Mouse (Mus musculus): ENCODE results near the gene Fam19a3. TPM values are rescaled to one million over a fixed set of nuclear protein-coding genes. Genes with fewer than 3 reads are reported as not detected.

Fam19a3 gene
- polyA plus RNA-seq, 1 experiment, result 0.54 TPM

DNA sequence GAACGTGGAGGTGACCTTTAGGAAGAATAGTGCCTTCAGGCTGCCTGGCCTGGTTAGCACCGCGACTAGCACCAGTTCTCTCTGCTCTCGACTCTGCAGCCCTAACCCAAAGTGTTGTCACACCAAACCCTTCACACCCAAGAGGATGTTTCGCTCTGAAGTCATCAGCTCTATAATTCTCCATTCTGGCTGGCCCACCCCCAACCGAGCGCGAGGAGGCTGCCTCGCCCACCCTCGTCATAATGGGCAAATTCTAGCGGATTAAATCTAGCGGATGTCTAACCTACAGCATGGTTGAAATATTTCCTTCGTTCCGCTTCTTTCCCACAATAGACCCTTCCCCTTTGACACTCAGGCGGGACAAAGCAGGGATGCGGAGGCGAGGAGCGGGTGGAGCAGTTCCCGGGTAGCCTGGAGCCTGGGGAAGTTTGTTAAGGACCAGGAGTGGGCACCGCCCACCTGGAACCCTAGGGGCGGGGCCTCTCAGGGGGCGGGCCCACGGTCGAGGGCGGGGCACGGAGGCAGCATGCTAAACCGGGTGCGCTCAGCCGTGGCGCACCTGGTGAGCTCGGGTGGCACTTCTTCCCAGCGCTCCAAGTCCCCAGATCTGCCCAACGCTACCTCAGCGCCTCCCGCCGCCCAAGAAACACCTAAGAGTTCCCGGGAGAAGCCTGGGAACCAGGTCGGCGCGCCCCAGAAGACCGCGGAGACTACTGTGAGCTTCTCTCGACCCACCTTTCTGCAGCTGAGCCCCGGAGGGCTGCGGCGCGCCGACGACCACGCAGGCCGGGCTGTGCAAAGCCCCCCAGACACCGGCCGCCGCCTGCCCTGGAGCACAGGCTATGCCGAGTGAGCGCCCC lies 849 bp downstream of the Fam19a3 start, which contains the start of gene Ppm1j:
Gene Ppm1j (plus strand): TSS at position 496 of the 860 bp plus-strand sequence.
- 3% methylated on average over 56 of the region's 56 CpGs for WGBS
- peaks cover 9% of the 10 kb centered on the region; the same call in 1 of the 2 replicates for H3K27me3 ChIP-seq (ENCODE audit: control insufficient read depth, insufficient read depth, low read length)
- H3K36me3 ChIP-seq (ENCODE audit: control insufficient read depth, insufficient read depth, low read length), result no peaks in the 10 kb centered on the region
- peak; percentile 52 for DNase-seq
- TF ChIP-seq POLR2A (IDR thresholded peaks at IDR 0.05; ENCODE audit: control insufficient read depth, extremely low read depth, insufficient read depth, low read length, poor library complexity), result no peak
- no peak for TF ChIP-seq CTCF (IDR thresholded peaks at IDR 0.05; ENCODE audit: borderline replicate concordance, control insufficient read depth, extremely low read depth, insufficient read depth, low read length, poor library complexity)
- peaks cover 27% of the 10 kb centered on the region for H3K4me1 ChIP-seq (replicated peaks; ENCODE audit: control insufficient read depth, insufficient read depth, low read length)
- no peak within 1 kb of the TSS for H3K27ac ChIP-seq (ENCODE audit: control insufficient read depth, insufficient read depth, low read length)
- H3K4me3 ChIP-seq (ENCODE audit: control insufficient read depth, insufficient read depth, low read length), result peak within 1 kb of the TSS; percentile 26

DNA sequence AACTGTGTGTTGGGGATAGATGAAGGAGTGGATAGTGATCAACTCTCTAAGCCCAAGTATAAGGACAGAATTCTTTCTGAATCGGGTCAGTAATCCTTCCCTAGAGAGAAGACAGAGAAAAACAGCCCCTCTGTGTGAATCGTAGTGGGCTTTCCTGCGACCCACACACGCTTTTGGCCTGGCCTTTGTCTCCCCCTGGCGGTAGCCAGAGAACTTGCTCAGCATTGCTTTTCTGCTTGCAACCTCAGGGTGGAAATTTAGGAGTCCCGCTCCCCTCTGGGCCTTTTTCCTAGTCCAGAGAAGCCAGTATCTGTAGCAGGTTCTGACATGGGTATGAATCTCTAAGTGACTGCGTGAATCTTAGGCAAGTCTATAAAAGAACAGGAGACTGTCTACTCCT lies 1.7 kb downstream of the Fam19a3 start:
- peak; percentile 91; the same call in 1 of the 2 replicates for TF ChIP-seq CTCF (IDR thresholded peaks at IDR 0.05; ENCODE audit: borderline replicate concordance, control insufficient read depth, extremely low read depth, insufficient read depth, low read length, poor library complexity)
- no peak for TF ChIP-seq POLR2A (IDR thresholded peaks at IDR 0.05; ENCODE audit: control insufficient read depth, extremely low read depth, insufficient read depth, low read length, poor library complexity)

DNA sequence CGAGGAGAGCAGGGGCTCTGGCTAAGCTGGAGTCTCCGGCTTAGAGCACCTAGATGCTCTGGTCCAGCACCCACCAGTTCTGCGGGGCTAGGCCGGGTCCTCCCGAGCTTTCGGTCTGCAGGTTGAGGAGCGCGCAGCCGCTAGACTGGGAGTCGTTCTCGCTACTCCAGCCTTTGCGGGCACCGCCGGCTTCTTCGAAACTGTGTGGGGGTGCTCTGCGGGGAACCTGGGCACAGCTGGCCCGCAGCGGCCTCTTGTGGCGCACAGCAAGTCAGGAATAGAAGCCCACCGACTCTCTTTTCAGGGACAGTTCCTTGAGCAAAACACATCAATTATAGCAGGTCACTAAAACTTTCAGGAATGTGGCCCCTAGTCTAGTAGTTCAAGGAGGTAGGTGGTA lies 4.3 kb downstream of the Fam19a3 start:
- Histone ChIP-seq H3K36me3 (ENCODE audit: control insufficient read depth, insufficient read depth, low read length) (no peaks in the 10 kb centered on the region), H3K4me3 (ENCODE audit: control insufficient read depth, insufficient read depth, low read length) (peak overlapping the region; percentile 27; the same call in 1 of the 2 replicates), H3K27me3 (ENCODE audit: control insufficient read depth, insufficient read depth, low read length) (peaks cover 9% of the 10 kb centered on the region; the same call in 1 of the 2 replicates), H3K27ac (ENCODE audit: control insufficient read depth, insufficient read depth, low read length) (no peak overlapping the region), H3K4me1 (replicated peaks; ENCODE audit: control insufficient read depth, insufficient read depth, low read length) (peaks cover 18% of the 10 kb centered on the region)
- peak; percentile 63; the same call in 1 of the 2 replicates for TF ChIP-seq CTCF (IDR thresholded peaks at IDR 0.05; ENCODE audit: borderline replicate concordance, control insufficient read depth, extremely low read depth, insufficient read depth, low read length, poor library complexity)
- no peak for TF ChIP-seq POLR2A (IDR thresholded peaks at IDR 0.05; ENCODE audit: control insufficient read depth, extremely low read depth, insufficient read depth, low read length, poor library complexity)
- 1% methylated on average over 20 of the region's 20 CpGs for WGBS
- peak; percentile 44 for DNase-seq

More for the DNA sequence above, 1.7 kb downstream of the Fam19a3 start:
- Histone ChIP-seq H3K4me1 (replicated peaks; ENCODE audit: control insufficient read depth, insufficient read depth, low read length) (peaks cover 27% of the 10 kb centered on the region), H3K4me3 (ENCODE audit: control insufficient read depth, insufficient read depth, low read length) (no peak overlapping the region), H3K27me3 (ENCODE audit: control insufficient read depth, insufficient read depth, low read length) (peaks cover 9% of the 10 kb centered on the region; the same call in 1 of the 2 replicates), H3K36me3 (ENCODE audit: control insufficient read depth, insufficient read depth, low read length) (no peaks in the 10 kb centered on the region), H3K27ac (ENCODE audit: control insufficient read depth, insufficient read depth, low read length) (no peak overlapping the region)
- peak; percentile 71 for DNase-seq
- WGBS, result 3% methylated on average over 7 of the region's 7 CpGs

DNA sequence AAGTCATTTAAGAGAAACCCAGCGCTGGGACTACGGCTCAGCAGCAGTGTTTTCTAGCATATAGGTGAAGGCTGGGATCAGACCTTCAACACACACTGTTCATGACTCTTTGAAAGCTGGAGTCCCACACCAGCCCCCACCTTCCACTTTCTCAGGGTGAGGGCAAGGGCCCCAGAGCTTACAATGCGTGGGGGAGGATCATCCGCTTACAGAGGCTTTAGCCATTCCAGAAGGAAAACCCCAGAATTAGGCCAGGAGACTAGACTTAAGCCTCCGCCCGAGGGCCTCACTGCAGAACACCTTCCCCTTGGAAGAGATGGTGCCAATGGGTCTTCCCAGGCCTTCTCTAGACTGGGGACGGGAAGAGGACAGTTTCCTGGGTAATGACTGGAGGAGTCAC lies 8.3 kb downstream of the Fam19a3 start:
- peaks cover 3% of the 10 kb centered on the region; the same call in 1 of the 2 replicates for H3K27me3 ChIP-seq (ENCODE audit: control insufficient read depth, insufficient read depth, low read length)
- peaks cover 15% of the 10 kb centered on the region for H3K4me1 ChIP-seq (replicated peaks; ENCODE audit: control insufficient read depth, insufficient read depth, low read length)
- 96% methylated on average over 7 of the region's 7 CpGs for WGBS
- TF ChIP-seq POLR2A (IDR thresholded peaks at IDR 0.05; ENCODE audit: control insufficient read depth, extremely low read depth, insufficient read depth, low read length, poor library complexity), result no peak
- no peak for TF ChIP-seq CTCF (IDR thresholded peaks at IDR 0.05; ENCODE audit: borderline replicate concordance, control insufficient read depth, extremely low read depth, insufficient read depth, low read length, poor library complexity)
- H3K27ac ChIP-seq (ENCODE audit: control insufficient read depth, insufficient read depth, low read length), result no peak overlapping the region
- H3K36me3 ChIP-seq (ENCODE audit: control insufficient read depth, insufficient read depth, low read length), result no peaks in the 10 kb centered on the region
- no peak overlapping the region for H3K4me3 ChIP-seq (ENCODE audit: control insufficient read depth, insufficient read depth, low read length)
- no peak for DNase-seq

DNA sequence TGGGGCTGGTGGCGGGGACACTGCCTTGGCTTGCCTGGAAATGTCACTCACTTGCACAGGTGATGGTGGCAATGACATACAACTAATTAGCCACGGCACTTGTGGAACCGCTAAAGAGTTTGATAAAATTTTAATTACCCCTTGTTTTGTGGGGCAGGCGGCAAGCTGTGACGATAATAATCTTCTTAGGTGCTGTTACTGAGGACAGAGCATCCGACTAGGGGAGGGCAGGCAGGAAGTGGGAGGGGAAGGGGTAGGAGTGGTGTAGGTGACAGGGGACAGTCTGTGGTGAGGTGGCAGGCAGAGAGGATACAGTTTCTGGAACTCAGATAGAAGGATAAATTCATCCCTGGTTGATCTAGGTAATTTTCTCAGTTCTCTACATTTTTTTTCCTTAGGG lies 10.2 kb downstream of the Fam19a3 start:
- no peaks in the 10 kb centered on the region for H3K27me3 ChIP-seq (ENCODE audit: control insufficient read depth, insufficient read depth, low read length)
- H3K4me1 ChIP-seq (replicated peaks; ENCODE audit: control insufficient read depth, insufficient read depth, low read length), result peaks cover 12% of the 10 kb centered on the region
- WGBS, result 8% methylated on average over 6 of the region's 6 CpGs
- no peak overlapping the region for H3K4me3 ChIP-seq (ENCODE audit: control insufficient read depth, insufficient read depth, low read length)
- DNase-seq, result peak; percentile 40
- H3K27ac ChIP-seq (ENCODE audit: control insufficient read depth, insufficient read depth, low read length), result no peak overlapping the region
- no peaks in the 10 kb centered on the region for H3K36me3 ChIP-seq (ENCODE audit: control insufficient read depth, insufficient read depth, low read length)
- TF ChIP-seq CTCF (IDR thresholded peaks at IDR 0.05; ENCODE audit: borderline replicate concordance, control insufficient read depth, extremely low read depth, insufficient read depth, low read length, poor library complexity) (no peak), POLR2A (IDR thresholded peaks at IDR 0.05; ENCODE audit: control insufficient read depth, extremely low read depth, insufficient read depth, low read length, poor library complexity) (no peak)

DNA sequence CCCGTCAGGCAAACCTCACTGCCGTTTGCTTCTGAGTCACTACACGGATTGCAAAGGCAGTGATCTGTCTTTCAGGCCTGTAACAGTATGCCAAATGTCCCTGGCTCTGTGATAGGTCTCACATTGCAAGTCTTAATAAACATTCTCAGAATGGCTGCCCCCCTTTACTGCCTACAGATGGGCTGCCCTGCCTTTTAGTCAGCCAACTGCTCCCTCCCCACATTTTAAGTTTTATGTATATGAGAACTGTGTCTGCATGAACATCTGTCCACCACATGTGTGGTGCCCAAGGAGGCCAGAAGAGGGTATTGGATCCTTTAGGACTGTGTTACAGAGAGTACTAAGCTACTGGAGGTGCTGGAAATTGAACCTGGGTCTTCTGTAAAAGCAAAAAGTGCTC lies 10.7 kb downstream of the Fam19a3 start:
- no peak for DNase-seq
- Histone ChIP-seq H3K27ac (ENCODE audit: control insufficient read depth, insufficient read depth, low read length) (no peak overlapping the region), H3K4me3 (ENCODE audit: control insufficient read depth, insufficient read depth, low read length) (no peak overlapping the region), H3K36me3 (ENCODE audit: control insufficient read depth, insufficient read depth, low read length) (no peaks in the 10 kb centered on the region), H3K4me1 (replicated peaks; ENCODE audit: control insufficient read depth, insufficient read depth, low read length) (peaks cover 12% of the 10 kb centered on the region), H3K27me3 (ENCODE audit: control insufficient read depth, insufficient read depth, low read length) (no peaks in the 10 kb centered on the region)
- TF ChIP-seq POLR2A (IDR thresholded peaks at IDR 0.05; ENCODE audit: control insufficient read depth, extremely low read depth, insufficient read depth, low read length, poor library complexity) (no peak), CTCF (IDR thresholded peaks at IDR 0.05; ENCODE audit: borderline replicate concordance, control insufficient read depth, extremely low read depth, insufficient read depth, low read length, poor library complexity) (no peak)
- WGBS, result 91% methylated on average over 3 of the region's 3 CpGs

Data from thymus, adult 2 months (tissue).